Mouse (Mus musculus) forebrain, embryonic 11.5 days (tissue): ENCODE measurements at regions not wholly inside any gene's neighbourhood (a gene's known extent, or its start where the extent isn't known, plus 50 kb on each side); places are given as distances from the start of the nearest gene placed in this dataset.
A peak's percentile ranks its signal among the peaks of the same experiment; 100 is the strongest.

Experiments
- ATAC-seq: fragments of 200-750 bp; cut with Nextera tagmentation; replicated peaks from 2 replicates; pipeline ENCODE4 v1.8.0; 2017; ENCODE audit warnings: moderate TSS enrichment; ENCODE audit not compliant: low FRiP score
- DNase-seq: peaks from one replicate; pipeline ENCODE4 v3.0.0-alpha.2; 2017; ENCODE audit warnings: low spot score
- H3K27ac ChIP-seq: fragments of 300-500 bp; sonication (generic); 2 replicates; pipeline ENCODE4 v1.5.1; 2014; ENCODE audit warnings: low read depth, low read length
- H3K27me3 ChIP-seq: fragments of 300-500 bp; sonication (generic); 2 replicates; pipeline ENCODE4 v1.6.1; 2014; ENCODE audit warnings: mild to moderate bottlenecking, low read length, mixed read lengths; ENCODE audit not compliant: control insufficient read depth, insufficient read depth
- H3K36me3 ChIP-seq: fragments of 300-500 bp; sonication (generic); 2 replicates; pipeline ENCODE4 v1.6.1; 2014; ENCODE audit warnings: mild to moderate bottlenecking, low read length, moderate library complexity, mixed read lengths; ENCODE audit not compliant: control insufficient read depth, insufficient read depth
- H3K4me1 ChIP-seq: fragments of 300-500 bp; sonication (generic); replicated peaks from 2 replicates; pipeline ENCODE4 v1.6.1; 2014; ENCODE audit warnings: low read length, mixed read lengths; ENCODE audit not compliant: control insufficient read depth, insufficient read depth
- H3K4me2 ChIP-seq: fragments of 300-500 bp; sonication (generic); 2 replicates; pipeline ENCODE4 v1.6.1; 2014; ENCODE audit warnings: low read depth, mild to moderate bottlenecking, low read length, moderate library complexity, mixed read lengths; ENCODE audit not compliant: severe bottlenecking
- H3K4me3 ChIP-seq: fragments of 300-500 bp; sonication (generic); 2 replicates; pipeline ENCODE4 v1.5.1; 2014; ENCODE audit warnings: low read depth, low read length
- H3K9ac ChIP-seq: fragments of 300-500 bp; sonication (generic); 2 replicates; pipeline ENCODE4 v1.6.1; 2014; ENCODE audit warnings: low read length
- H3K9me3 ChIP-seq: fragments of 300-500 bp; sonication (generic); 2 replicates; pipeline ENCODE4 v1.6.1; 2016; ENCODE audit warnings: low read length, mixed read lengths; ENCODE audit not compliant: control insufficient read depth
- WGBS: fragments of 180-500 bp; shearing (Covaris S2); extraction: QIAGEN DNeasy Blood & Tissue Kit; methylation state at CpG from one replicate; pipeline ENCODE4 v1.1.7; 2014; 5-methylcytosine and 5-hydroxymethylcytosine counted together

DNA sequence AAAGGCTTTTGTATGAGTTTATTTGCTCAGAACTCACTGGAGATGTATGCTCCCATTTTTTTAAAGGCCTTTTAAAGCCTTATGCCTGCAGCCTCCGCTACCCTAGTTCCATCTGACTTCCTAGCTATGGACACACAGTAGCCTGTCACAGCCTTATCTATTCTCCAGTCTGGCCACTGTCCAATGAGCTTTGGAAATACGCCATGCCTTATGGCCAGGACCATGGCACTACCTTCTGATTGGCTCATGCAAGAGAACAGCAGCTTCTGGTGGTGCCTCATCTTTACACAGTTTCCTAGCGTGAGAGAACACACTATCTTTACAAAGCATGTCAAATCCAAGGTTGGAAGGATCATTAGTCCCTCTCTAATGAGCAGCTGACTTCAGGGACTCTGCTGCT lies 424.1 kb upstream of the Zdhhc25 start:
- no peak for DNase-seq
- Histone ChIP-seq H3K4me1 (no peaks in the 10 kb centered on the region), H3K36me3 (no peaks in the 10 kb centered on the region), H3K4me2 (no peak overlapping the region), H3K27ac (no peak overlapping the region), H3K4me3 (no peak overlapping the region), H3K27me3 (no peaks in the 10 kb centered on the region), H3K9me3 (no peaks in the 10 kb centered on the region), H3K9ac (no peak overlapping the region)
- no peak for ATAC-seq
- WGBS = 76% methylated on average over 3 of the region's 3 CpGs

DNA sequence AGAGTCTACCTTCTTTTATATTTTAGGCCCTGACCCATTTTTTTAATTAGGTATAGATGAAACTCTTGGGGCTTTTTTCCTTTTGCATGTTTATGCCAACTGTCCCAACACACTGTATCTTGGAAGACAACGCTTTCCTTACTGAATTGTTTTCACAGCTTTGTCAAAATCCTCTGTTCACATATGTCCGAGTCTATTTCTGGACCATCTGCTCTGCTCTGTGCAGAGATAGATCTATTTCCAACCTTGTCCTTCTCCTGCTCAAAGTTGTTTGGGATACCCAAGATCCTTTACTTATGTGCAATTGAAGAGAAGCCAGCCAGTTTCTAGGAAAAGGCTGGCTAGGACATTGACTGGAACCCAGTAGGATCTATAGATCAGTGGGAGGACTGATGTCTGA lies 403.6 kb upstream of the Zdhhc25 start:
- Histone ChIP-seq H3K4me1 (no peaks in the 10 kb centered on the region), H3K27ac (no peak overlapping the region), H3K4me3 (no peak overlapping the region), H3K36me3 (no peaks in the 10 kb centered on the region), H3K9me3 (no peaks in the 10 kb centered on the region), H3K4me2 (no peak overlapping the region), H3K9ac (no peak overlapping the region), H3K27me3 (no peaks in the 10 kb centered on the region)
- ATAC-seq (no peak), DNase-seq (peak; percentile 8)
- 86% methylated on average over 2 of the region's 2 CpGs for WGBS

DNA sequence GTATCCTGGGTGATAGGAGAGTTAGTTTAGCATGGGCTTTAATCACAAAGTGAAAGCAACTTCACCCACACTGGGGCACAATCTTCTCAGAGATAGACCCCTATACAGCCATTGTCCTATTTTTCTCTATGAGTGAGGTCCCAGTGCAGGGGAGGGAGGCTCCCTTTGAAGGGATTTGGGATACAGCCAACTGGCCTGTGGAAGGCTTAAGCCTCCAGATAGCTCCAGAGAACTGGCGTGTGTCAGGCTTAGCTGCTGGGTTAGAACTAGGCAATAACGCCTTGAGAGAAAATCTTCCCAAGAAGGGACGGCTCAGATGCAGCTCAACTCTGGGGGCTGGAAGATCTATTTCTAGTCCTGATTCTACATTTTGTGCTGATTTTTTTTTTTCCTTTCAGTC lies 397.4 kb upstream of the Zdhhc25 start:
- no peak for ATAC-seq
- no peak for DNase-seq
- Histone ChIP-seq H3K4me3 (no peak overlapping the region), H3K27me3 (no peaks in the 10 kb centered on the region), H3K9ac (no peak overlapping the region), H3K27ac (no peak overlapping the region), H3K9me3 (no peaks in the 10 kb centered on the region), H3K36me3 (no peaks in the 10 kb centered on the region), H3K4me2 (no peak overlapping the region), H3K4me1 (peaks cover 2% of the 10 kb centered on the region; the same call in 1 of the 2 replicates)
- 33% methylated on average over 3 of the region's 3 CpGs for WGBS

DNA sequence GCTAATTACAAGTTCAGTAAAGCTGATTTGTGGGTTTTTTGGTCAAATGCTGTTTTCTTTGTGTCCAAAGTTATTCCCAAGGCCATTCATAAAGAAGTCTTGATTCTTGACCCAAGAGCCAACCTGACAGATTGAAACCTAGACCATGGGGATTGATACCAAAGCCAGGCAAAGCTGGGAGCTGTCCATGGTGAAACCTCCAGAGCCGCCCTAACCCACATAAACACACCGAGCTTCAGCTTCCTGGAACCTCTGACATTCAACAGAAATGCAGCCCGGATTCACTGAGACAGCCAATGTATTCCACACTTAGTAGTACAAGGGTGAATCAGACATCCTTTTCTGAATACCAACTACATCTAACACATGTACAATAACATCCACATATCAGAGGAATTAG lies 386.7 kb upstream of the Zdhhc25 start:
- H3K4me2 ChIP-seq = no peak overlapping the region
- H3K27me3 ChIP-seq = no peaks in the 10 kb centered on the region
- 52% methylated on average over 3 of the region's 3 CpGs for WGBS
- ATAC-seq = no peak
- H3K36me3 ChIP-seq = no peaks in the 10 kb centered on the region
- no peak overlapping the region for H3K27ac ChIP-seq
- H3K4me3 ChIP-seq = no peak overlapping the region
- no peak overlapping the region for H3K9ac ChIP-seq
- H3K9me3 ChIP-seq = no peaks in the 10 kb centered on the region
- DNase-seq = no peak
- no peaks in the 10 kb centered on the region for H3K4me1 ChIP-seq

DNA sequence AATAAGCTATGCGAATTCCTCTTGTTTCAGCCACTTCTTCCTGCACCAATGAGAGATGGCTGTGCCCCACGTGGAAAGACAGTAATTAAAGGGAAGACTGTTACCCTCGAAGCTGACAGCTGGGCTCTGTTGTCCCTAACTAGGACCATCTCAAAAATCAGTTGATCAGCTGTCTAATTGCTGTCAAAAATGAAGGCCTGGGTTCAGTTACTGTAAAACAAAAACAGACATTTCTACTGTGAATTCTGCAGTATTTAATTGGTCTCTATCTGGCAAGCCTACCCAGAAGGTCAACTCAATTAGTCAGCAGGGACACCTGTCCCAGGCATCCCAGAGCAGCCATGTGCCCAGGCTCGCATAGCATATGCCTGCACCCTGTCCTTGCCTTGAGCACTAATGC lies 385.8 kb upstream of the Zdhhc25 start:
- no peak overlapping the region for H3K4me3 ChIP-seq
- no peak overlapping the region for H3K27ac ChIP-seq
- H3K9me3 ChIP-seq = no peaks in the 10 kb centered on the region
- 67% methylated on average over 4 of the region's 4 CpGs for WGBS
- H3K4me1 ChIP-seq = no peaks in the 10 kb centered on the region
- H3K27me3 ChIP-seq = no peaks in the 10 kb centered on the region
- DNase-seq = no peak
- no peak overlapping the region for H3K9ac ChIP-seq
- H3K36me3 ChIP-seq = no peaks in the 10 kb centered on the region
- H3K4me2 ChIP-seq = no peak overlapping the region
- ATAC-seq = no peak

DNA sequence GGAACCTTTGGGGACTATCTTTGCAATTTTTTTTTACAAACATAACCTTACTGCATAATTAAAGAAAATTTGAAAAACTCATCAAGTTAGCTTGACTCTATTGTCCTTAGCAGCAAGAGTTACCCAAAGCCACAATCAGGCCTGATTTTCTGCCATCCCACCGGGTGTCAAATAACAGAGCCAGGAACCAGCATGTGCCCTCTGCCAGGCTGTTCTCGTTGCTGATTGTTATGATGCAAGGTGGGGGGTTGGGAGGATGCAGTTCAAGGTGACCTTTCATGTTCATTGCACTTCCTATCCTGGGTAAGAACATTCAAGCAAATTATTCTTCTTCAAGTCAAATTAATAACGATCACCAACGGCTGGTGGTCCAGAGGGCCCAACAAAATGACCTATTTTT lies 370.6 kb upstream of the Zdhhc25 start:
- Histone ChIP-seq H3K36me3 (no peaks in the 10 kb centered on the region), H3K4me2 (no peak overlapping the region), H3K4me3 (no peak overlapping the region), H3K9ac (no peak overlapping the region), H3K4me1 (no peaks in the 10 kb centered on the region), H3K9me3 (no peaks in the 10 kb centered on the region), H3K27ac (no peak overlapping the region), H3K27me3 (no peaks in the 10 kb centered on the region)
- DNase-seq = no peak
- 54% methylated on average over 4 of the region's 4 CpGs for WGBS
- no peak for ATAC-seq

DNA sequence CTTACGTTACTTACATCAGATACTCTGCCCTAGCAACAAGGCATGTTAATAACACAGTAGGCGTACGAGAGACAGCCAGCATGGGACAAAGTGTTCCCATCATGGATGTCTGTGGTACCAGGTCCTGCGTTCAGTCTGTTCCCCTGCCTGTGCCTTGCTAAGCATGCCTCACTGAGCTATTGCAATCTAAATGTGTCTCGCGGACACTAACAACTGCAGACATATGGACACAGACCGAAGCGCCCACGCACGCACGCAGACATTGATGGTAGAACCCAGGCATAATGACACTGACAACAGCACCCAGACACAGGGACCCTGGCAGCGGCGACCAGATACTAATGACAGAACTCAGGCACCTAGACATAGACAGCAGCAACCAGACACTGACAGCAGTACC lies 355.5 kb upstream of the Zdhhc25 start:
- H3K27me3 ChIP-seq = no peaks in the 10 kb centered on the region
- H3K4me2 ChIP-seq = no peak overlapping the region
- H3K36me3 ChIP-seq = no peaks in the 10 kb centered on the region
- no peak overlapping the region for H3K27ac ChIP-seq
- 94% methylated on average over 13 of the region's 13 CpGs for WGBS
- DNase-seq (no peak), ATAC-seq (no peak)
- no peak overlapping the region for H3K9ac ChIP-seq
- no peaks in the 10 kb centered on the region; the same call in 1 of the 2 replicates for H3K4me1 ChIP-seq
- no peaks in the 10 kb centered on the region for H3K9me3 ChIP-seq
- H3K4me3 ChIP-seq = no peak overlapping the region

DNA sequence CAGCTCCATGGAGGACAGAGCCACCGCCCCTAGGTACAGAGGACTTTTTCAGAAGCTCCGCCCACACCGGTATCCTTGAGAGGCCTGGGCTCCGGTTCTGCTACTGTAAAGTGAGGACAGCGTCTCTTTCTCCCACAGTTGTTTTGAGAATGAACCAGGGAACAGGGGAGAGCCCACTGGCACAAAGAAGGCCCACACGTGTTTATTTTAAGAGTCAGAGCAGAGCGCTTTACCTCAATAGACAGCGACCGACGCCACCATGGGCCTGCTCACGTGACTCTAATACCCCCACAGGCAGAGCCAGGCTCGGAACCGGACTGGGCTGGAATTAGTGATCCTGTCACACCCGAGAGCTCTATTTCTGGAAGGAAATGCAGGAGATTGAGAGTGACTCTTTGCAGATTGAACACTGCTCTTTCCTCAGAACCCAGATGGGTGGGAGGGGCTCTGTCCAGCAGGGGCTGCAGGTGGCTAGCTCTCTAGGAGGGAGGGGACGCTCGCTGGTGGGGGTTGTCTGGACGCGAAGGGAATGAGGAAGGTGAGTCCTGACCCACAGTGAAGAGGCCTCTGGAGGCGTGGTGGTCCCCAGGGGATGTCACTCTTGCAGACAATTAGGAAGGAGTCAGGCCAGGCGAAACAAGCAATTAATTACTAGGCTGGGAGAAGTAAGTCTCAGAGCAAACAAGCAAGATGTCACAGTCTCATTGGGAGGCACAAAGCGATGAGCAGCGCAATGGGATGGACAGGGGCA lies 354.4 kb upstream of the Zdhhc25 start:
- Histone ChIP-seq H3K27ac (no peak overlapping the region), H3K36me3 (no peaks in the 10 kb centered on the region), H3K27me3 (no peaks in the 10 kb centered on the region), H3K4me3 (no peak overlapping the region), H3K4me1 (no peaks in the 10 kb centered on the region; the same call in 1 of the 2 replicates), H3K9ac (no peak overlapping the region), H3K4me2 (no peak overlapping the region), H3K9me3 (no peaks in the 10 kb centered on the region)
- ATAC-seq = no peak
- DNase-seq = no peak
- WGBS = 53% methylated on average over 22 of the region's 22 CpGs

DNA sequence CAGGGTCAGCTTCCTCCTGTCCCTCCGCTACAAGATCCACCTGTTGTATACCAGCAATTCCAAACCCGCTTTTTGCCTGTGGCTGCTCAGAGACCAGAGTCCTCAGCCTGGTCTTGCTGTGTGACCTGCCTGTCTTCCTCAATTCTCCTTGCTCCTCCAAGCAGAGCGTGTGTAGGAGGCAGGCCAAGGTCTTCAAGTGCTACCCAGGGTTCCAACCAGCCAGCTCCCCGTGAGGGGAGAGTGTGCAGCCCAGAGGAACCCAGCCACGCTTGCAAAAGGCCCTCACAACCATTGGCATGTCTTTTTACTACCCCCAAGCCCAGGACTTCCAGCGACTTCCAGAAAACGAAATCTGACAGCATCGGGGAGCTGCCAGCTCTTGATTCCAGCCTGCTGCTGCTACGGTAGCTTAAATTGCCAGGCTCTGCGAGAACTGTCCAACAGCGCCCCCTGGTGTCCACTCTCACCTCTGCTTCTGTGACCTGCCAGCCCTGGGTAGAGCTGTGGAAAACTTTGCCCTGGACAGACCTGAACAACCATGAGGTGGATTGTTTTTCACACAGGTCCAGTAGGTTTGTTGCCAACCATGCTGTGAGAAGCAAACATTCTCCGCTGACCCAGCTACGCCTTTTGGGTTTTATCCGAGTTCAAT lies 352.0 kb upstream of the Zdhhc25 start:
- 31% methylated on average over 14 of the region's 14 CpGs for WGBS
- peak; percentile 93 for DNase-seq

More for the DNA sequence above, 352.0 kb upstream of the Zdhhc25 start:
- H3K27ac ChIP-seq = no peak overlapping the region
- no peaks in the 10 kb centered on the region for H3K36me3 ChIP-seq
- H3K9ac ChIP-seq = no peak overlapping the region
- H3K27me3 ChIP-seq = no peaks in the 10 kb centered on the region
- H3K9me3 ChIP-seq = no peaks in the 10 kb centered on the region
- no peaks in the 10 kb centered on the region; the same call in 1 of the 2 replicates for H3K4me1 ChIP-seq
- ATAC-seq = peak; percentile 67; the same call in 1 of the 2 replicates
- H3K4me2 ChIP-seq = no peak overlapping the region
- no peak overlapping the region for H3K4me3 ChIP-seq
